Mouse (Mus musculus): ENCODE results near the gene Tubb3.
"Not testable (repeated sequence)": the region's sequence is repeated elsewhere in the genome, so short reads cannot be mapped to it uniquely, and the experiment has no call there.

The Tubb3 gene

GRCm38 (mm10) chr8:123412560-123413170, 1.4 kb downstream of the Tubb3 start:
- DNase-seq (ENCODE audit: low spot score): no peak

DNA sequence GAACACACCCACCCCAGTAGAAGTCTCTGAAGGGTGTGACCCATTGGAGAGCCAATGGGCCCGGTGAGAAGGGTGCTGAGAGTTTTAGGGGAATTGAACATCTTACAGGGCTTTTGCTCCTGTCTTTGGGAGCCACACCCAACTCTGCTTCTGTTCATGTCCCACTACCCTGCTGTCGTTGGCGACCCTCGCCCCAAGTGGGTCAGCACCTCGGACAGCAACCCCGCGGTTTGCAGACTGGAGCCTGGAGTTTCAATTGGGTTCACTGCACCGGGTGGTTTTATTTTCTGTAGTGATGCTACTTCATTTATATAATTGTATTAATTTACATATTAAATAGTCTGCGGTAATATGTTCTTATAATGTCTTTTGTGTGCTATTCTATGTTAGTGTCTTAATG, 3.0 kb downstream of the Tubb3 start:
- no peak for DNase-seq (ENCODE audit: low spot score)

DNA sequence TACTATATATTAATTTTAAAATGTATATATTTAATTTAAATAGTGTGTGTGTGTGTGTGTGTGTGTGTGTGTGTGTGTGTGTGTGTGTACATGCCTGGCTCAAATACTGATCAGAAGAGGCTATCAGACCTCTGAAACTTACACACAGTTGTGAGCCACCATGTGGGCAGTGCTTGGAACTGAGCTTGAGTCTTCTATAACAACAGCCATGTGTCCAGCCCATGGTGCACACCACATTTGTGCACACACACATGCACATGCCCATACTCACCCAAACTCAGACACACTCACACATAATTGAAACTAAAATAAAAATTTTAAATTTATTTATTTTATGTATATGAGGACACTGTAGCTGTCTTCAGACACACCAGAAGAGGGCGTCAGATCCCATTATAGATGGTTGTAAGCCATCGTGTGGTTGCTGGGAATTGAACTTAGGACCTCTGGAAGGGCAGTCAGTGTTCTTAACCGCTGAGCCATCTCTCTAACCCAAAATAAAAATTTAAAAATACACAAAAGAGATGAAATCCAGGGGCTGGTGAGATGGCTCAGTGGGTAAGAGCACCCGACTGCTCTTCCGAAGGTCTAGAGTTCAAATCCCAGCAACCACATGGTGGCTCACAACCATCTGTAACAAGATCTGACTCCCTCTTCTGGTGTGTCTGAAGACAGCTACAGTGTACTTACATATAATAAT, 3.9 kb downstream of the Tubb3 start:
- not testable (repeated sequence) for DNase-seq (ENCODE audit: low spot score)

GRCm38 (mm10) chr8:123415967-123416943, 5.0 kb downstream of the Tubb3 start:
- DNase-seq (ENCODE audit: low spot score): no peak

- DNase-seq (ENCODE audit: low spot score): no peak
These were observed 5.8 kb downstream of the Tubb3 start for GRCm38 (mm10) chr8:123416944-123417555.

GRCm38 (mm10) chr8:123419711-123420110, 8.5 kb downstream of the Tubb3 start:
- DNase-seq (ENCODE audit: low spot score): no peak

- no peak for DNase-seq (ENCODE audit: low spot score)
These were observed 9.5 kb downstream of the Tubb3 start for GRCm38 (mm10) chr8:123420525-123421281.

GRCm38 (mm10) chr8:123421325-123421724, 10.1 kb downstream of the Tubb3 start:
- DNase-seq (ENCODE audit: low spot score): no peak

DNA sequence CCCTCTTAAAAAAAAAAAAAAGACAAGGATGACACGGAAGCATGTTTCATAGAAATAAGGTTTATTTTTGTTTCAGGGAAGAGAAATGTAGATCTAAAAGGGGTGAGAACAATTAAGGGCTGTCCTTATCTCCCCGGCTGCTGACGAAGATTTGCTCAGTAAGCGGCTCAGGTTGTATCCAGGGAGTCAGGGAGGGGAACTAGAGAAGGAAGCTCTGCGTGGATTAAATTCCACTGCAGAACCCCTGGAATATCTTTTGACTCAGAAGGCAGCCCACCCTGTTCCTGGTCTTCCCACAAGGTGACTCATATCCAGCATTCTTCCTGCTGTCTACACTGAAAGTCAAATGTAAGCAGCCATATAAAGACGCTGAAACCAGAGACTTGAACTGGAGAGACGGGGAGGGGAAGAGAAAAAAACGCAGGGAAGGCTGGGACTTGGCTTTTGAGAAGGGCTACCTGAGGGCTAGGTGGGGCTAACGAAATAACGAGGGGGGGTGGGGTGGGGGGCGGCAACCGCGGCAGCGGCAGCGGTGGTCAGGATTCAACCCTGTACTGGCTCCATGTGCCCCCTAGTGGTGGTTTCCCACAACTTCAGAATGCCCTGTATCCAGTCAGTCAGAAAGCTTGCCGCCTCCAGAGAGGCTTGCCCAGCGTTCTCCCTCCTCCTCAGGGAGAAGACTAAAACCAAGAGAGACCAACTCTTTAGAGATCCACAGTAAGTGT, 11.0 kb downstream of the Tubb3 start:
- DNase-seq (ENCODE audit: low spot score): no peak

DNA sequence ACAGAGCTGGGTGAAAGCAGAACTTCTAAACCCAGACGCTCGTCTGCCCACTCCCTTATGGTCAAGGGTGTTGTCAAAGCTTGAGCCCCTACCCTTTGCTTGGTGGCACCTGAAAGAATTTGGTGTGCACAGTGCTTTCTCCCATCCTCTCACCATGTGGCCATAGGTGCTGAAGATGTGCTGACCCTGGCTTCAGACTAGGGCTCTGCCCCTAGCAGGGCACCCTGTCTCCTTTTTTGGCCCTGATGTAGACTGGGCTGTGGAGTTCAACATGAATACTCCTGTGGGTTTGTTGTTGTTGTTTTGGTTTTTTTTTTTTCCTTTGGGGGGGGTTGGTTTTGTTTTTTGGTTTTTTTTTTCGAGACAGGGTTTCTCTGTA, 11.5 kb downstream of the Tubb3 start:
- no peak for DNase-seq (ENCODE audit: low spot score)

DNA sequence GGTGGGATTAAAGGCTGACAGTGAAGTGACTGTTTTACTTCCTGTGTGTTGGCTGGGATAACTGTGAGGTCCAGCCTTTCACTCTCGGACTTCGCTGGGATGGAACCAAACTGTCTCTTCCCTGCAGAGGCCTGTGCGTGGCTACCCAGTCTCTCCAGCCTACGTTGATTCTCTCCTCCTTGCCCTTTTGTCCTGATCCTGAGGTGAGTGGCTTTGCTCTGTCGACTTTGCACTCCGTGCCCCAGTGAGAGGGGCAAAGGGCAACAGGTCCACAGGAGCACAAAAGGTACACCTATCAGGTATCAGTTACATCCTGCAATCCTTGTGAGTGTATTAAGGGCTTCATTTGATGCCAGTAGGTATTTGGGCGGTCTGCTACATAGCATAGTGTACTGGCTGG, 12.2 kb downstream of the Tubb3 start, which contains the start of gene Def8:
TSS of gene Def8 (plus strand) at position 87 of the 400 bp plus-strand sequence.
- DNase-seq (ENCODE audit: low spot score): no peak

DNA sequence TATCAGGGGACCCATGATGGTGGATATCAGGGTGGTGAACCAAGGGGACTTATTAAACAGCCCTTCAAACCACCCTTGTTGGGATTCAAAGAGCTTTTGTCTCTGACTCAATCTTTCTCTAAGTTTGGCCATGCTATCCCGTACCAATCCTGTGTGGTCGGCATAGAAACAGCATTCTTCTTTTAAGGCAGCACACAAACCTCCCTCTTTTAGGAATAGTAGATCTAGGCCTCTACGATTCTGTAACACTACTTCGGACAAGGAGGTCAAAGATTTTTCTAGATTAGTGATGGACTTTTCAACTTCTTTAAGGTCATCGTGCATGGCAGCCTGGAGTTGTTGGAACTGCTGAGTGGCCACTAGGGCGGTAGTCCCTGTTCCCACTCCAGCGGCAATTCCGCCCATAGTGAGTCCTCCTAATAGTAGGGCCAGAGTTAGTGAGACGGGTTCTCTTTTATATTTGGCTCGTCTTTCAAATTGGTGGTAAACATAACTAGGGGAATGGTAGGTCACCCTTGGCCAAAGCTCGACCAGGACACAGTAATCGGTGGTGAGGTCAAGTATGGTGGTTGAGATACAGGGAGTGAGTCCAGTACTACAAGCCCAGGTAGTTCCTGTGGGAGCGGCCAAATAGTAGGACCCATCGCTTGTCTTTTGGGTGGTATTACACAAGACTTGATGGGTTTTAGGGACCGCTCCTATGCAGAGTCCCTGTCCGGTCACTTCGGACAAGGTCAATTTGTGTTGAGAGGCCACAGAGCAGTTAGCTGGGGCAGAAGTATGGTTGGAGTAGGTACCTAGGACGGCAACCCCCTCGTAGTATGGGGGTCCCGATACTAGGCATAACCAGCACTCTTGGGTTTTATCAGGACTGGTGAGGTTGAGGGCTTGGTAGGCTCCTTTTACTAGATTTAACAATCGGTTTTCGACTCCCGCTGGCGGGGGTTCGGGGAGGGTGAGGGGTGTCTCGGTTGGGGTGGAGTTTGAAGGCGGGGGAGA, 15.6 kb downstream of the Tubb3 start:
- no peak for DNase-seq (ENCODE audit: low spot score)

DNA sequence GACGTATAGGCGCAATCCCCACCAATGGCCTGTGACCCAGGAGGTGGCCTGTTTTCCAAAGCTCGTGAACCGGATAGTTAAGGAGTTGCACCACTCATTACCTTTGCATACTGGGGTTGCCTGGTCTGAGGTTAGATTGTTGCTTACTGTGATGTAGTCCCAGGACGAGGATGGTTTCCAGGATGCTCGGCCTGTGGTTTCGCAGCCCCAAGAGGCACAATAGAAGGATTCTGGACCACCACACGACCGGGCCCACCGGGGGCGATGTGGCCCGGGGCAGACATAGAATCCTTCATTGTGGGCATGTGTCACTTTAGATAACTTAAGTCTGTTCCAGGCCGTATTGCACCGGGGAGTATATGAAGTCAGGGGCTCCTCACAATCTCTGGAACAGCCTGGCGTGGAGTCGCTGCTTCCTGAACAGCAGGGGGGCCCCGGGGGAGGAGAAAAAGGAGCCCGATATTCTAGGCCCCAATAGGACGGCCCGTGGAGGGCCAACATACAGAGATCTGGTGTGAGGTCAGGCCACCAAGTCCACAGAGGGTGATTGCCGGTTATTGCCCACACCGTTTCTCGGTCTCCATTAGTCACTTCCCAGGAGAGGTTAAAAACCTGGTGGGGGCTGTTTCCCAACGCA, 16.5 kb downstream of the Tubb3 start:
- DNase-seq (ENCODE audit: low spot score): no peak

GRCm38 (mm10) chr8:123428343-123428893, 17.2 kb downstream of the Tubb3 start:
- no peak for DNase-seq (ENCODE audit: low spot score)

DNA sequence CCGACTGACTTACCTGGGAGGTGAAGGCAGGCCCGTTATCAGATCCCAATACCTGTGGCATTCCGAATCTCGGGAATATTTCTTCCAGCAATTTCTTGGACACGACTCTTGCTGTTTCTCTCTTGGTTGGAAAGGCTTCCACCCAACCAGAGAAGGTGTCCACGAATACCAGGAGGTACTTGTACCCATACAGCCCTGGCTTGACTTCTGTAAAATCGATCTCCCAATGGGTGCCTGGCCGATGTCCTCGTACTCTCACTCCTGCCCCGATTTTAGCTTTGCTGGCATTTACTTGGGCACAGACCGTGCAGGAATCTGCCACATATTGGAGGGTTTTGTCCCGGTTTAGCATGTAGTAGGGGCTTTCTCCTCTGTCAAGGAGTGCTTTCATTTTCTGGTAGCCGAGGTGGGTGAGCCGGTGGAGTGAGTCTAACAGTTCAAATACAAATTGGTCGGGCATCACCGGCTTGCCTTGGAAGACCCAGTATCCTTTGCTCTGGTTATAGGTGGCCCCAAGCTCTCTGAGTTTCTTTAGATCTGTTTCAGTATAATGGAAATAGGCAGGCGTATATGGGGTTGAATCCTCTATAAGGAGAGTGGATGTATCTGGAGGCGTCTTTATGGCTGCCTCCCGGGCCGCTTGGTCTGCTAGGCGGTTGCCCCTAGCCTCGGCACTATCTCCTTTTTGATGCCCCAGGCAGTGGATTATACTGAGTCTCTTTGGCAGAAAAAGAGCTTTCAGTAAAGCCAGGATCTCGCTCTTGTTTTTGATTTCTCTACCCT, 17.9 kb downstream of the Tubb3 start:
- no peak for DNase-seq (ENCODE audit: low spot score)

DNA sequence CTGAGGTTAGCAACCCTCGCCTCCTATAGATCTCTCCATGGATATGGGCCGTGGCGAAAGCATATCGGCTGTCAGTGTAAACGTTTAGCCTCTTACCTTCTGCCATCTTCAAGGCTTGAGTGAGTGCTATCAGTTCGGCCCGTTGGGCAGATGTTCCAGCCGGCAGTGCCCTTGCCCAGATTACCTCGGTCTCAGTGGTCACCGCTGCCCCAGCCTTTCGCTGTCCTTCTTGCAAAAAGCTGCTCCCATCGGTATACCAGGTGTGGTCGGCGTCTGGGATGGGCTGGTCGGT, 18.4 kb downstream of the Tubb3 start:
- not testable (repeated sequence) for DNase-seq (ENCODE audit: low spot score)

- DNase-seq (ENCODE audit: low spot score): not testable (repeated sequence)
These were observed 19.7 kb downstream of the Tubb3 start for GRCm38 (mm10) chr8:123430936-123431335.
